Comparison of ENCODE assay signal across 19 mouse cellular contexts in the genomic region with DNA sequence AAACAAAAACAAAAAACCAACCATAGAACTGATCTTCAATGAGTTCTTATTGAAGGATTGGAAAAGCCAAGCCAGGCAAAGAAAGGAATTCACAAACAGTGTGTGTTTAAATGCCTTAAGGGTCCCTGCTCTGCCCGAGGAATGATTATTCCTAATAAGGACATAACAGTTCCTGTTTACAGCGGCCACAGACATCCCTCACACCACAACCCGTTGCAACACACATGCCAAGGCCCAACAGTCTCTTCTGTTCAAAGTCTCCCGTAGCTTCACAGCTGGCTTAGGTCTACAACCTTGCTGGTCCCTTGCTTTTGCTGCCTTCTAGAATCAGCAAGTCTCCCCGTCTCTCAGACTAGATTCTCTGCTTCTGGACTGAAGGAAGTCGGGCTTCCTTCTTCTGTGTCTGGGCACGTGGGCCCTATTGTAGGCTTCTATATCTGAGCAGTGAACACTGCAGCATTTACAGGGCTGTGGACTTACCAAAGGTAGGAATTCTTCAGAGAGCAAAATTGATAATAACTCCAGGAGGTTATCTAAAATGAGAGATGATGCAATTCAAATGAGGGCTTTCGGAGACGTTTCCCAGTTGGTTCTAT. TPM values are rescaled to one million over a fixed set of nuclear protein-coding genes. Genes with fewer than 3 reads are reported as not detected.
DNase-seq lines count a peak whose midpoint lies in the region; ATAC-seq and TF ChIP-seq lines count a peak whose summit lies in the region.
"Had no signal": no experiment of that assay in that cellular context is flagged by ENCODE, and none has a peak within 500 bp of the region (broad histone marks: within the 10 kb centered on the region; RNA-seq: fewer than 3 reads in every experiment).

No protein-coding gene starts in this region.

- H3K4me2 ChIP-seq in intestine, embryonic 16.5 days (ENCODE audit: low read depth, low read length): no peak overlapping the region
- H3K4me2 ChIP-seq in intestine, embryonic 15.5 days (replicated peaks): no peak overlapping the region
- H3K4me2 ChIP-seq in lung, postnatal 0 days (replicated peaks; ENCODE audit: low read depth, low read length): no peak overlapping the region
- no peak overlapping the region for H3K4me2 ChIP-seq in hindbrain, embryonic 13.5 days
- H3K4me2 ChIP-seq: forebrain, embryonic 15.5 days; heart, embryonic 13.5 days; liver, embryonic 11.5 days had no signal

- H3K9ac ChIP-seq in intestine, embryonic 16.5 days (ENCODE audit: low read depth, low read length): no peak overlapping the region
- no peak overlapping the region for H3K9ac ChIP-seq in intestine, embryonic 15.5 days
- no peak overlapping the region for H3K9ac ChIP-seq in lung, postnatal 0 days (replicated peaks; ENCODE audit: low read depth)
- H3K9ac ChIP-seq in hindbrain, embryonic 13.5 days: no peak overlapping the region
- H3K9ac ChIP-seq: forebrain, embryonic 15.5 days; heart, embryonic 13.5 days had no signal

- no peak for TF ChIP-seq EP300 in lung, postnatal 0 days (IDR thresholded peaks at IDR 0.05)

- no peak overlapping the region for H3K27ac ChIP-seq in intestine, embryonic 16.5 days (ENCODE audit: low read length)
- H3K27ac ChIP-seq in intestine, embryonic 15.5 days: no peak overlapping the region
- H3K27ac ChIP-seq in lung, postnatal 0 days (ENCODE audit: low read length): 0 out of 2 replicates have a peak overlapping the region, but pooled peaks have one; percentile 20
- H3K27ac ChIP-seq in limb, embryonic 10.5 days: peak overlapping the region; percentile 81
- H3K27ac ChIP-seq in hindbrain, embryonic 13.5 days: no peak overlapping the region
- H3K27ac ChIP-seq: forebrain, embryonic 15.5 days; heart, embryonic 13.5 days; stomach, postnatal 0 days had no signal

- H3K27me3 ChIP-seq in intestine, embryonic 16.5 days (replicated peaks; ENCODE audit: control insufficient read depth, insufficient read depth, low read length): no peaks in the 10 kb centered on the region
- H3K27me3 ChIP-seq in intestine, embryonic 15.5 days (replicated peaks): no peaks in the 10 kb centered on the region
- H3K27me3 ChIP-seq in lung, postnatal 0 days (replicated peaks; ENCODE audit: insufficient read depth, low read length): no peaks in the 10 kb centered on the region
- no peaks in the 10 kb centered on the region for H3K27me3 ChIP-seq in limb, embryonic 10.5 days (ENCODE audit: low read depth, poor library complexity, severe bottlenecking)
- no peaks in the 10 kb centered on the region for H3K27me3 ChIP-seq in hindbrain, embryonic 13.5 days
- H3K27me3 ChIP-seq: forebrain, embryonic 15.5 days; heart, embryonic 13.5 days had no signal

- peak; percentile 73 for DNase-seq in lung, postnatal 0 days (ENCODE audit: low spot score)
- DNase-seq in lung, postnatal 25 days (ENCODE audit: low spot score): no peak
- no peak for DNase-seq in limb, embryonic 10.5 days (ENCODE audit: low spot score)
- DNase-seq in layer of hippocampus, postnatal 10 days (ENCODE audit: low spot score in 2 of 2): no peak
- DNase-seq: adrenal gland, postnatal 36 days; cerebellum, adult 8-10 months; heart, postnatal 36 days; layer of hippocampus, postnatal 36 days; right cerebral cortex, postnatal 25 days had no signal

- no peaks in the 10 kb centered on the region for H3K9me3 ChIP-seq in intestine, embryonic 16.5 days (ENCODE audit: control insufficient read depth, low read length)
- H3K9me3 ChIP-seq in intestine, embryonic 15.5 days: no peaks in the 10 kb centered on the region
- H3K9me3 ChIP-seq in lung, postnatal 0 days (ENCODE audit: low read length): no peaks in the 10 kb centered on the region
- no peaks in the 10 kb centered on the region for H3K9me3 ChIP-seq in limb, embryonic 10.5 days (replicated peaks)
- H3K9me3 ChIP-seq in hindbrain, embryonic 13.5 days: no peaks in the 10 kb centered on the region
- H3K9me3 ChIP-seq: forebrain, embryonic 15.5 days; heart, embryonic 13.5 days had no signal

- WGBS in intestine, embryonic 16.5 days: 46% methylated on average over 9 of the region's 9 CpGs
- WGBS in intestine, embryonic 15.5 days: 40% methylated on average over 9 of the region's 9 CpGs
- 39% methylated on average over 9 of the region's 9 CpGs for WGBS in lung, postnatal 0 days
- whole genome bisulfite sequencing in limb, embryonic 10.5 days: 64% methylated on average over 9 of the region's 9 CpGs
- WGBS in hindbrain, embryonic 13.5 days: 74% methylated on average over 9 of the region's 9 CpGs

- TF ChIP-seq CTCF in lung, postnatal 0 days (IDR thresholded peaks at IDR 0.05): no peak

- H3K4me3 ChIP-seq in intestine, embryonic 16.5 days (ENCODE audit: low read length): no peak overlapping the region
- H3K4me3 ChIP-seq in intestine, embryonic 15.5 days (replicated peaks): no peak overlapping the region
- H3K4me3 ChIP-seq in lung, postnatal 0 days (ENCODE audit: low read depth, low read length): no peak overlapping the region
- H3K4me3 ChIP-seq in limb, embryonic 10.5 days: no peak overlapping the region
- no peak overlapping the region for H3K4me3 ChIP-seq in hindbrain, embryonic 13.5 days
- H3K4me3 ChIP-seq: forebrain, embryonic 15.5 days; heart, embryonic 13.5 days had no signal

- no peaks in the 10 kb centered on the region for H3K36me3 ChIP-seq in intestine, embryonic 16.5 days (ENCODE audit: control insufficient read depth, insufficient read depth, low read length)
- no peaks in the 10 kb centered on the region for H3K36me3 ChIP-seq in intestine, embryonic 15.5 days
- no peaks in the 10 kb centered on the region for H3K36me3 ChIP-seq in lung, postnatal 0 days (ENCODE audit: insufficient read depth, low read length)
- H3K36me3 ChIP-seq in limb, embryonic 10.5 days: no peaks in the 10 kb centered on the region
- no peaks in the 10 kb centered on the region for H3K36me3 ChIP-seq in hindbrain, embryonic 13.5 days
- H3K36me3 ChIP-seq: forebrain, embryonic 15.5 days; heart, embryonic 13.5 days had no signal

- ATAC-seq in intestine, embryonic 16.5 days: peak; percentile 23; the same call in 1 of the 2 replicates
- no peak for ATAC-seq in intestine, embryonic 15.5 days
- ATAC-seq in lung, postnatal 0 days: peak; percentile 69
- ATAC-seq in neutrophil, adult 5-6 weeks (ENCODE audit: extremely low read depth, insufficient number of reproducible peaks, low FRiP score, poor library complexity, severe bottlenecking): peak; percentile 58
- ATAC-seq in hindbrain, embryonic 13.5 days (ENCODE audit: low FRiP score): no peak
- ATAC-seq: activated CD4-positive, CD25-positive, alpha-beta regulatory T cell, adult 4 months; forebrain, embryonic 15.5 days; Patski had no signal

- no peaks in the 10 kb centered on the region; the same call in none of the 2 replicates for H3K4me1 ChIP-seq in intestine, embryonic 16.5 days (ENCODE audit: control insufficient read depth, insufficient read depth, low read length)
- peaks cover 6% of the 10 kb centered on the region; the same call in 1 of the 2 replicates for H3K4me1 ChIP-seq in intestine, embryonic 15.5 days (replicated peaks)
- H3K4me1 ChIP-seq in lung, postnatal 0 days (ENCODE audit: insufficient read depth, low read depth, low read length): no peaks in the 10 kb centered on the region; the same call in 1 of the 2 replicates
- peaks cover 49% of the 10 kb centered on the region for H3K4me1 ChIP-seq in limb, embryonic 10.5 days
- peaks cover 14% of the 10 kb centered on the region for H3K4me1 ChIP-seq in hindbrain, embryonic 13.5 days (replicated peaks)

RNA-seq across cellular contexts. Expression of a gene that starts 45.4 kb away (rescaled TPM):
- polyA plus RNA-seq in intestine, embryonic 16.5 days (2015; fragmentation: Nextera tagmentation; extraction: Ambion mirVana): 8.3 and 8.8 TPM in 2 replicates
- polyA plus RNA-seq in intestine, embryonic 15.5 days (2015; fragmentation: Nextera tagmentation; extraction: Ambion mirVana): 9.8 and 10.3 TPM in 2 replicates
- 13.7 and 14.1 TPM in 2 replicates for polyA plus RNA-seq in lung, postnatal 0 days (2015; fragmentation: Nextera tagmentation; extraction: Ambion mirVana)
- polyA plus RNA-seq in limb, embryonic 10.5 days (2016; fragmentation: Nextera tagmentation; extraction: Ambion mirVana): 20.0 and 38.3 TPM in 2 replicates
- not detected in 2 replicates for total RNA-seq in neutrophil, adult 5-6 weeks (2017)
- polyA plus RNA-seq in hindbrain, embryonic 13.5 days (2015; fragmentation: Nextera tagmentation; extraction: Ambion mirVana): 14.0 and 17.2 TPM in 2 replicates
- 10 to 100 TPM; 10.8 to 11.3 TPM for total RNA-seq in layer of hippocampus, postnatal 10 days (2021)

Comparison
In these comparisons a context has a peak if more than half of its experiments do, and no peak if none do; other contexts are left out.
1. ATAC-seq: peak in intestine, embryonic 16.5 days (single experiment), lung, postnatal 0 days (single experiment) and neutrophil, adult 5-6 weeks (single experiment); none in intestine, embryonic 15.5 days (single experiment) and hindbrain, embryonic 13.5 days (single experiment).
2. H3K27ac ChIP-seq: peak in lung, postnatal 0 days (single experiment) and limb, embryonic 10.5 days (single experiment); none in intestine, embryonic 16.5 days (single experiment), intestine, embryonic 15.5 days (single experiment) and hindbrain, embryonic 13.5 days (single experiment).